Mouse (Mus musculus) ES-E14 (cell line): Measurements from ENCODE around the gene Dagla. TPM values are rescaled to one million over a fixed set of nuclear protein-coding genes. Genes with fewer than 3 reads are reported as not detected.

Source experiments
- DNase-seq: peaks from one replicate; pipeline ENCODE4 v3.0.0-alpha.2; 2013; ENCODE audit warnings: low read depth, low spot score
- H3K27ac ChIP-seq: 2 replicates; pipeline ENCODE4 v1.5.1; 2012; ENCODE audit warnings: low read depth, mild to moderate bottlenecking, low read length, moderate library complexity, mixed read lengths; ENCODE audit not compliant: poor library complexity, insufficient read depth, severe bottlenecking
- H3K36me3 ChIP-seq: 2 replicates; pipeline ENCODE4 v1.6.1; 2012; ENCODE audit warnings: mild to moderate bottlenecking, low read length, moderate library complexity, mixed read lengths; ENCODE audit not compliant: control insufficient read depth, poor library complexity, insufficient read depth, severe bottlenecking
- H3K4me1 ChIP-seq, 2 experiments: fragments of 150-350 bp in 1 of 2; sonication (generic) in 1 of 2; 2 replicates each; pipeline ENCODE4 v1.6.1; 2012; ENCODE audit warnings: low read length in 2 of 2, mild to moderate bottlenecking in 1 of 2, mixed read lengths in 1 of 2; ENCODE audit not compliant: control insufficient read depth in 2 of 2, insufficient read depth in 2 of 2, poor library complexity in 1 of 2
- H3K4me3 ChIP-seq, 2 experiments: fragments of 150-350 bp in 1 of 2; sonication (generic) in 1 of 2; 2 replicates each; pipeline ENCODE4 v1.5.1; 2012; ENCODE audit warnings: low read length in 2 of 2, low read depth in 1 of 2, mild to moderate bottlenecking in 1 of 2, mixed read lengths in 1 of 2; ENCODE audit not compliant: insufficient read depth in 1 of 2, poor library complexity in 1 of 2, severe bottlenecking in 1 of 2
- H3K9ac ChIP-seq: 2 replicates; pipeline ENCODE4 v1.6.1; 2012; ENCODE audit warnings: low read depth, mild to moderate bottlenecking, low read length, mixed read lengths; ENCODE audit not compliant: poor library complexity, insufficient read depth, severe bottlenecking
- H3K9me3 ChIP-seq: fragments of 150-350 bp; sonication (generic); 2 replicates; pipeline ENCODE4 v1.6.1; 2012; ENCODE audit warnings: low read depth, mild to moderate bottlenecking, low read length; ENCODE audit not compliant: control insufficient read depth, insufficient read depth
- CHD2 ChIP-seq: IDR thresholded peaks from 2 replicates; pipeline ENCODE4 v1.6.1; 2014; ENCODE audit warnings: mild to moderate bottlenecking, low read depth, low read length, inconsistent platforms
- HCFC1 ChIP-seq: IDR thresholded peaks from 2 replicates; pipeline ENCODE4 v1.6.1; 2012; ENCODE audit warnings: low read length, inconsistent platforms, borderline replicate concordance; ENCODE audit not compliant: insufficient read depth
- MAFK ChIP-seq: IDR thresholded peaks from 2 replicates; pipeline ENCODE4 v1.6.1; 2014; ENCODE audit warnings: mild to moderate bottlenecking, low read depth, low read length, inconsistent platforms; ENCODE audit not compliant: insufficient read depth
- ZC3H11A ChIP-seq: IDR thresholded peaks from 2 replicates; pipeline ENCODE4 v1.6.1; 2012; ENCODE audit warnings: low read depth, mild to moderate bottlenecking, inconsistent platforms, low read length, borderline replicate concordance
- ZNF384 ChIP-seq: IDR thresholded peaks from 2 replicates; pipeline ENCODE4 v1.6.1; 2012; ENCODE audit warnings: low read depth, low read length, inconsistent platforms
- in situ Hi-C, 2 experiments: fragments of 600-800 bp; cut with MboI; formaldehyde crosslinking; loops; one replicate each; pipeline ENCODE4 v1.15.1; 2025; ENCODE audit warnings: low sequenced_read_pairs in 2 of 2, inconsistent platforms in 1 of 2; ENCODE audit not compliant: unreplicated experiment in 2 of 2
- total RNA-seq: library from RNA; depleted of rRNA; stranded (reverse); fragments of 300-350 nt; gene quantifications from 2 replicates; pipeline ENCODE4 v1.2.3, GENCODE M21; 2012

The Dagla gene
- total RNA-seq, 1 experiment, result 1.2 TPM

DNA sequence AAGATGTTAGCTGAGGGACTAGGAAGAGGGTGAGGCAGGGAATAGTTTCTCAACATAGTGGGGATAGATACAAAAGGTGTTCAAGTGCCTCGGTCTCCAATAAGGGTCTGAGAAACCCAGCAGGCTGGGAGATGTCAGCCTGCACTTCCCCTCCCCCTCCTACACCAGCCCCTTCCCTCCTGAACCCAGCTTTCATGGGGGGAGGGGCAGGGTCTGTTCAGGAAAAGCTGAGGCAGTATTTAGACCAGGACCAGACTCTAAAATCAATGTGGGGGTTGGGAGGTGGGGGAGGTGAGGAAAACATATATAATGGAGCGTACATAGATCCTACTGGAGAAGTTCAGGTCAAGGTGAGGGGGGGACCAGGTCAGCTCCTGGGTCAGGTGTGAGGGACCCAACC lies 65.3 kb downstream of the Dagla start:
- in situ Hi-C loops, result no loop called here
- peak overlapping the region; percentile 61 to 89; a peak in 3 of 4 replicates for H3K4me3 ChIP-seq
- H3K27ac ChIP-seq, result 0 out of 2 replicates have a peak overlapping the region, but pooled peaks have one; percentile 52
- peaks cover under 1% of the 10 kb centered on the region; the same call in 1 of the 2 replicates for H3K36me3 ChIP-seq
- no peak for DNase-seq
- no peak for TF ChIP-seq HCFC1
- peak overlapping the region; percentile 88; the same call in 1 of the 2 replicates for H3K9ac ChIP-seq
- peaks cover 11 to 35% of the 10 kb centered on the region in 2 experiments; a peak in 3 of 4 replicates for H3K4me1 ChIP-seq
- no peaks in the 10 kb centered on the region for H3K9me3 ChIP-seq

- no peak overlapping the region for H3K27ac ChIP-seq
- H3K9me3 ChIP-seq, result no peaks in the 10 kb centered on the region
- DNase-seq, result no peak
- H3K9ac ChIP-seq, result no peak overlapping the region
- in situ Hi-C loops, result no loop called here
- H3K36me3 ChIP-seq, result peaks cover 10% of the 10 kb centered on the region; the same call in 1 of the 2 replicates
- no peak overlapping the region for H3K4me3 ChIP-seq
- TF ChIP-seq CHD2 (no peak), ZC3H11A (no peak), ZNF384 (no peak), HCFC1 (no peak), MAFK (no peak)
- H3K4me1 ChIP-seq, result peaks cover 11 to 39% of the 10 kb centered on the region in 2 experiments; a peak in 3 of 4 replicates
Observed at GRCm38 (mm10) chr19:10238477-10238876, 66.2 kb downstream of the Dagla start.

DNA sequence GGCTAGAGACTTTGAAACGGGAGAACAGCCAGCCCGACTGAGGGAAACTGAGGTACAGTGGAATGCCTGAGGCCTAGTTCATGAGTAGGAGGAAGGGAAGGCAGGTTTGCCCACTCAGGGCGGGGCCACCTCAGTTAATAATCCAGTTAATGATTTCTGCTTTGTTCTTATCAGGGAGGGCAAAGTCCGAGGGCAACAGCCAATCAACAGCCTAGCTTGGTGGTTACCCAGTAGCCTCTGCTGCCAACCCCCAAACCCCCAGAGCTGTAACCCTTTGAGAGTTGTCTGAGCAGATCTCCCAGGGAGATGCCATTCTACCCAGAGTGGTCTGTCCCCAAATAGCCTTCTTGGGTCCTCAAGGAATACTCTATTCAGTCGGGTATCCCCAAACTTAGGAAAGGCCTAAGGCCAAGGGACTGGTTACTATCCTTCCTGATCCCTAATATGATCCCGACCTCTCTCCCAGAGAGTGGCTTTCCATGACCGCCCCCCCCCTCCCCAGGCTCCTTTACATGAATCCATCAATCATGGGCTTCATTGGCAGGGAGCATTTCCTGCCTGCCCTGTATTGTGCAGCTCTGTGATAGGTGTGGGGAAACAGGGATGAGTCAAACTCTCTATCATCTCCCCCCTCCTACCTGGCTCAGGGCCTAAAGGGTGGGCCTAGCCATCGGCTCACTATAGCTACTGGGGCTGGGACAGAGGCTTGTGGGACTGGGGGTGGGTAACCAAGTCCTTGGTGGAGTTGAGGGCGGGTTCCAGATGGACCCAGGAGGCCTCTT lies 68.7 kb downstream of the Dagla start:
- no peak overlapping the region for H3K4me3 ChIP-seq
- no peak for DNase-seq
- H3K9ac ChIP-seq, result no peak overlapping the region
- in situ Hi-C loops, result no loop called here
- H3K4me1 ChIP-seq, result peaks cover 15 to 51% of the 10 kb centered on the region in 2 experiments
- H3K36me3 ChIP-seq, result peaks cover 18% of the 10 kb centered on the region; the same call in 1 of the 2 replicates
- TF ChIP-seq ZC3H11A (no peak), ZNF384 (no peak), HCFC1 (no peak), CHD2 (no peak), MAFK (no peak)
- H3K27ac ChIP-seq, result no peak overlapping the region
- H3K9me3 ChIP-seq, result no peaks in the 10 kb centered on the region

DNA sequence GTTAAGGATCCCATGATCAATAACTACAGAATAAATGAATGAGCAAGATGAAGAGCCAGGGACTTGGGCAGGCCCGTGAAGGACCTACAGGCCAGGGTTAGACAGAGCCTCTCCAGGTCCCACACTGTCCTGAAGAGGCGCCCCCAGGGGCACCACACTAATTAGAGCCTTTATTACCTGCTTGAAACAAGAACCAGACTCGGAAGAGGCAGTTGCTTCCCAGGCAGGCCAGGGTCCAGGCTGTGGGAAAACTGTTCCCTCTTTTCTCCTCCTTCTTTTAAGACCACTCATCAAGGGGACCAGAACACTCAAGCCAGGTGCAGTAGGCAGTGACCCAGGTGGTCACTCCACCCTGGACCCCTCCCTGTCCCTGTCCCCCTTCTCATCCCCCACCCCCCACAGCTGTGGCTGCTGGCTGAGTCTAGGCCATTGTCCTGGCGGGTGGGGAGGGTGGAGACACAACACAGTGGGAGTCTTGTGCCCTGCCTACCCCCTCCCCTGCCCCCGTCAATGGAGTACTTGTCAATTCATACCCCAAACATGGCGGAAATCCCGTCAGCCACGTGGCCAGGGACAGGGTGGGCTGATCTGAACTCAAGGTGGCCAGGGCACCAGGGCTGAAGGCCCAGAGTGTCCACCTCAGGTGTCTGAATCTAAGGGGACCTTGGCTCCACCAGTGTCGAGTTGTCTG lies 72.2 kb downstream of the Dagla start:
- no peak for DNase-seq
- in situ Hi-C loops, result no loop called here
- Histone ChIP-seq H3K9ac (peak overlapping the region; percentile 3; the same call in 1 of the 2 replicates), H3K36me3 (peaks cover 33% of the 10 kb centered on the region; the same call in 1 of the 2 replicates), H3K4me3 (peak overlapping the region in 1 of 2 experiments; percentile 19; a peak in 2 of 4 replicates), H3K27ac (peak overlapping the region; percentile 84), H3K9me3 (no peaks in the 10 kb centered on the region), H3K4me1 (peaks cover 11 to 61% of the 10 kb centered on the region in 2 experiments; a peak in 3 of 4 replicates)
- TF ChIP-seq ZC3H11A, result no peak
- no peak for TF ChIP-seq ZNF384
